Mouse (Mus musculus): ENCODE data around the gene Lekr1. TPM values are rescaled to one million over a fixed set of nuclear protein-coding genes. Genes with fewer than 3 reads are reported as not detected.

Gene Lekr1
- total RNA-seq, 1 experiment: 1.2 TPM

DNA sequence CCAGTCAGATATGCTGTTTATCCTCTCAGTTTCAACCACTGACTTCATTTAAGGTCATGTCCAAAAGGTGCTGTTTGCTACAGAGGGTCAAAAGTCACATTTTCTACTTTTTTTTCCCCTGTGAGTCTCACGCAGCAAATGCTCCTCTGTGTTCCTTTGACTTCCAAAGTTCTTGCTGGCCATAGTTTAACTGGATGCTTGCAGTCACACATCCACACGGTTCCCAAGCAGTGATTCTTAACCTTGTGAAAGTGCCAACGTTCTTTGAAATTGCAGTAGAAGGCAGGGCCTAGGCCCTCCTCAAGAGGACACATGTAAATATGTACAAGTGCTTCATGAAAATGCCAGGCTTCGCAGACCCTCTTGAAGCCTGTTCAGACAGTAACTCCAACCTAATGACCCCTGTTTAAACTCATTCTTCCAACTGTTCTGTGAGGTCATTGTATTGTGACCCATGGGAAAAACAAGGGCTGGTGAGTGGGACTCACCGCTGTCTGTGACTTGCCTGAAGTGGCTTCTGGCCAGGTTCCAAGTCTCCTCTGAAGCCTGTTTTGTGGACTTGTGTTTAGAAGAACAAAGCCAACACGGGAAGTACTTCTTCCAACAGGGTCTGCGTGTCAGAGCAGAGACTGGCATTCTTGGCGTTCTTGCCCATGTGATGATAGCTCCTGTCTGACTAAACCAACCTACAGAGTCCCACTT lies 179.0 kb downstream of the Lekr1 start:
- TF ChIP-seq MAFK (IDR thresholded peaks at IDR 0.05; ENCODE audit: insufficient read depth, low read depth, low read length) (no peak), ZNF384 (IDR thresholded peaks at IDR 0.05; ENCODE audit: low read depth, low read length) (no peak), HCFC1 (IDR thresholded peaks at IDR 0.05; ENCODE audit: borderline replicate concordance, insufficient read depth, low read length) (no peak), CHD2 (IDR thresholded peaks at IDR 0.05; ENCODE audit: low read depth, low read length) (no peak), ZC3H11A (IDR thresholded peaks at IDR 0.05; ENCODE audit: borderline replicate concordance, low read depth, low read length) (no peak)
- Histone ChIP-seq H3K4me3 (ENCODE audit: insufficient read depth in 1 of 2, low read depth in 1 of 2, low read length in 2 of 2, poor library complexity in 1 of 2, severe bottlenecking in 1 of 2) (no peak overlapping the region), H3K27ac (ENCODE audit: insufficient read depth, low read depth, low read length, poor library complexity, severe bottlenecking) (no peak overlapping the region), H3K36me3 (ENCODE audit: control insufficient read depth, insufficient read depth, low read length, poor library complexity, severe bottlenecking) (no peaks in the 10 kb centered on the region), H3K4me1 (ENCODE audit: control insufficient read depth in 2 of 2, insufficient read depth in 2 of 2, low read length in 2 of 2, poor library complexity in 1 of 2) (no peaks in the 10 kb centered on the region), H3K9ac (ENCODE audit: insufficient read depth, low read depth, low read length, poor library complexity, severe bottlenecking) (no peak overlapping the region), H3K9me3 (ENCODE audit: control insufficient read depth, insufficient read depth, low read depth, low read length) (no peaks in the 10 kb centered on the region)
- in situ Hi-C loops (cut with MboI; ENCODE audit: low sequenced_read_pairs in 2 of 2, unreplicated experiment in 2 of 2): no loop called here
- DNase-seq (ENCODE audit: low read depth, low spot score): no peak

DNA sequence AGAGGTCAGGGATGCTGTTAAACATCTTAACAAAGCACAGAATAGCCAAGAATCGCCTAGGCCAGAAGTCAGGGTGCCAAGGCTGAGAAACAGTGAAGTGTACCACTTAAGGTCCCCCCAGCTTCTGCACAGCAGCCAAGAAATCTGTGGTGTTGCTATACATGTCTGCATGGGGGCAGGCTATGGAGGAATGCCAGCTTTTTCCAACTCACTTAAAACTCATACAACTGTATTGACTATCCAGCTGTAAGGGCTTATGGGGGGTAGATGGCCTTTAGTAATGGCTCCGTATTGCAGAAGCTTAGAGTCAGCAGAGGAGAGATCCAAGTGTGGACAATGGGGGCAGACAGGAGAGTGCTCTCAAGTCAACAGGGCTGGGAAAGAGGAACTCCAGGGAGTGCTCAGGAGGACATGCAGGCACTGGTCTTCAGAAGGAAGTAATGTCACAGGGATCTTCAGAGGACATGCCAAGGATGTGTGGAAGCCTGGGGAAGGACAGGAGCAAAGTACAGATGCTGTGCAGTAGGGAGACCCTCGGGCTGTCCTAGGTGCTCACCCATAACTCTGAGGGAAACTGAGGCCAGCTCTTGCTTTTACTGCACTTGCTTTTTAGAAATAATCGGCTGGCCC lies 181.2 kb downstream of the Lekr1 start:
- H3K27ac ChIP-seq (ENCODE audit: insufficient read depth, low read depth, low read length, poor library complexity, severe bottlenecking): no peak overlapping the region
- no peaks in the 10 kb centered on the region for H3K36me3 ChIP-seq (ENCODE audit: control insufficient read depth, insufficient read depth, low read length, poor library complexity, severe bottlenecking)
- in situ Hi-C loops (cut with MboI; ENCODE audit: low sequenced_read_pairs in 2 of 2, unreplicated experiment in 2 of 2): no loop called here
- no peak overlapping the region for H3K9ac ChIP-seq (ENCODE audit: insufficient read depth, low read depth, low read length, poor library complexity, severe bottlenecking)
- no peak overlapping the region for H3K4me3 ChIP-seq (ENCODE audit: insufficient read depth in 1 of 2, low read depth in 1 of 2, low read length in 2 of 2, poor library complexity in 1 of 2, severe bottlenecking in 1 of 2)
- no peaks in the 10 kb centered on the region for H3K4me1 ChIP-seq (ENCODE audit: control insufficient read depth in 2 of 2, insufficient read depth in 2 of 2, low read length in 2 of 2, poor library complexity in 1 of 2)
- 0 out of 2 replicates have a peak, but pooled peaks cover 2% of the 10 kb centered on the region for H3K9me3 ChIP-seq (ENCODE audit: control insufficient read depth, insufficient read depth, low read depth, low read length)
- no peak for DNase-seq (ENCODE audit: low read depth, low spot score)
- TF ChIP-seq ZNF384 (IDR thresholded peaks at IDR 0.05; ENCODE audit: low read depth, low read length) (no peak), ZC3H11A (IDR thresholded peaks at IDR 0.05; ENCODE audit: borderline replicate concordance, low read depth, low read length) (no peak), HCFC1 (IDR thresholded peaks at IDR 0.05; ENCODE audit: borderline replicate concordance, insufficient read depth, low read length) (no peak), MAFK (IDR thresholded peaks at IDR 0.05; ENCODE audit: insufficient read depth, low read depth, low read length) (no peak), CHD2 (IDR thresholded peaks at IDR 0.05; ENCODE audit: low read depth, low read length) (no peak)

DNA sequence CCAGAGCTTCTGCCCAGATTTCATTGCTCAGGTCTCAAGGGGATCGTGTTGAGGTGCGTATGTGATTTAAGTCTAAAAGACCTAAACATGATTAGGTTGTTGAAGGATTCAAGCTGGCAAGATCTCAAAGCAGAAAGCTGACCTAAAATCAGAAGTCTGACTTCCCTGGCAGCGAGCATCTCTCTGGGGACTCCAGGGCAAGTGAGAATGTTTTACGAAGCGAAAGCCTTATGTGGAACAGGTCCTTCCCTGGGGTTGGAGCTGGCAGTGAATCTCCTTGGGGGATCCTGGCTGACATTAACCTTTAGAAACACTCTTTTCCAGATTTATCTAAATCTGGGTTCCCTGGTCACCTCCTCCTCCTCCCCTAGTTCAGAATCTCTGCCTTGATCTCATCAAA lies 187.7 kb downstream of the Lekr1 start:
- H3K36me3 ChIP-seq (ENCODE audit: control insufficient read depth, insufficient read depth, low read length, poor library complexity, severe bottlenecking): no peaks in the 10 kb centered on the region
- TF ChIP-seq ZC3H11A (IDR thresholded peaks at IDR 0.05; ENCODE audit: borderline replicate concordance, low read depth, low read length): no peak
- TF ChIP-seq ZNF384 (IDR thresholded peaks at IDR 0.05; ENCODE audit: low read depth, low read length): no peak
- no peak for TF ChIP-seq HCFC1 (IDR thresholded peaks at IDR 0.05; ENCODE audit: borderline replicate concordance, insufficient read depth, low read length)
- no peak for TF ChIP-seq MAFK (IDR thresholded peaks at IDR 0.05; ENCODE audit: insufficient read depth, low read depth, low read length)

DNA sequence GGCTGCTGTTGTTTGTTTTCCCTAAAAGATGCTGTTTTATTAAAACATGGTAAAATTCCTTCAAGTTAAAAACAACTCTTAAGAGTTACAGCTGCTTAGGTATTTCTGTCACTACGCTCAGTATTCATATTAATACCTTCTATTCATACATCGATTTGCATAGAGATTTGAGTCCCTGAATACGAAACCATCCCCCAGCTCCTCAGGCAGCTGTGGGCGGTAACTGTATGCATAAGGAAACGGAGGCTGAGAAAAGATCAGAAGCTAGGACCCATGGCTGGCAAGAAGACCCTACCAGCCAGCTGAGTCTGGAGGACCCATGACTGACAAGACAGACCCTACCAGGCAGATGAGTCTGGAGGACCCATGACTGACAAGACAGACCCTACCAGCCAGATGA lies 189.5 kb downstream of the Lekr1 start:
- Histone ChIP-seq H3K9me3 (ENCODE audit: control insufficient read depth, insufficient read depth, low read depth, low read length) (no peaks in the 10 kb centered on the region), H3K36me3 (ENCODE audit: control insufficient read depth, insufficient read depth, low read length, poor library complexity, severe bottlenecking) (no peaks in the 10 kb centered on the region), H3K27ac (ENCODE audit: insufficient read depth, low read depth, low read length, poor library complexity, severe bottlenecking) (no peak overlapping the region), H3K4me1 (ENCODE audit: control insufficient read depth in 2 of 2, insufficient read depth in 2 of 2, low read length in 2 of 2, poor library complexity in 1 of 2) (no peaks in the 10 kb centered on the region; a peak in 1 of 4 replicates), H3K9ac (ENCODE audit: insufficient read depth, low read depth, low read length, poor library complexity, severe bottlenecking) (no peak overlapping the region), H3K4me3 (ENCODE audit: insufficient read depth in 1 of 2, low read depth in 1 of 2, low read length in 2 of 2, poor library complexity in 1 of 2, severe bottlenecking in 1 of 2) (no peak overlapping the region)
- in situ Hi-C loops (cut with MboI; ENCODE audit: low sequenced_read_pairs in 2 of 2, unreplicated experiment in 2 of 2): no loop called here
- no peak for DNase-seq (ENCODE audit: low read depth, low spot score)
- no peak for TF ChIP-seq HCFC1 (IDR thresholded peaks at IDR 0.05; ENCODE audit: borderline replicate concordance, insufficient read depth, low read length)
- no peak for TF ChIP-seq ZC3H11A (IDR thresholded peaks at IDR 0.05; ENCODE audit: borderline replicate concordance, low read depth, low read length)
- no peak for TF ChIP-seq CHD2 (IDR thresholded peaks at IDR 0.05; ENCODE audit: low read depth, low read length)
- no peak for TF ChIP-seq MAFK (IDR thresholded peaks at IDR 0.05; ENCODE audit: insufficient read depth, low read depth, low read length)
- no peak for TF ChIP-seq ZNF384 (IDR thresholded peaks at IDR 0.05; ENCODE audit: low read depth, low read length)

More for the DNA sequence above, 187.7 kb downstream of the Lekr1 start:
- no peak for DNase-seq (ENCODE audit: low read depth, low spot score)
- in situ Hi-C loops (cut with MboI; ENCODE audit: low sequenced_read_pairs in 2 of 2, unreplicated experiment in 2 of 2): no loop called here
- H3K9ac ChIP-seq (ENCODE audit: insufficient read depth, low read depth, low read length, poor library complexity, severe bottlenecking): no peak overlapping the region
- no peak overlapping the region for H3K4me3 ChIP-seq (ENCODE audit: insufficient read depth in 1 of 2, low read depth in 1 of 2, low read length in 2 of 2, poor library complexity in 1 of 2, severe bottlenecking in 1 of 2)
- 0 out of 2 replicates have a peak, but pooled peaks cover 2% of the 10 kb centered on the region for H3K9me3 ChIP-seq (ENCODE audit: control insufficient read depth, insufficient read depth, low read depth, low read length)
- H3K4me1 ChIP-seq (ENCODE audit: control insufficient read depth in 2 of 2, insufficient read depth in 2 of 2, low read length in 2 of 2, poor library complexity in 1 of 2): no peaks in the 10 kb centered on the region; a peak in 1 of 4 replicates
- H3K27ac ChIP-seq (ENCODE audit: insufficient read depth, low read depth, low read length, poor library complexity, severe bottlenecking): no peak overlapping the region
